Mouse (Mus musculus) heart, postnatal 36 days (tissue): ENCODE measurements around the gene Fopnl. TPM values are rescaled to one million over a fixed set of nuclear protein-coding genes. Genes with fewer than 3 reads are reported as not detected.
A peak's percentile ranks its signal among the peaks of the same experiment; 100 is the strongest.

Experiments
- DNase-seq, 2 experiments: peaks; one replicate each; pipeline ENCODE4 v3.0.0; 2021 to 2022
- intact Hi-C: fragments of 180-260 bp; cut with DNase I; formaldehyde crosslinking; loops from one replicate; pipeline ENCODE4 v1.15.1; 2025
- total RNA-seq, 2 experiments: library from RNA; stranded (reverse); gene quantifications; 2 replicates each; pipeline ENCODE4 v1.2.3; 2021

Gene Fopnl
- total RNA-seq = 10 to 100 TPM; 58.7 to 69.8 TPM

DNA sequence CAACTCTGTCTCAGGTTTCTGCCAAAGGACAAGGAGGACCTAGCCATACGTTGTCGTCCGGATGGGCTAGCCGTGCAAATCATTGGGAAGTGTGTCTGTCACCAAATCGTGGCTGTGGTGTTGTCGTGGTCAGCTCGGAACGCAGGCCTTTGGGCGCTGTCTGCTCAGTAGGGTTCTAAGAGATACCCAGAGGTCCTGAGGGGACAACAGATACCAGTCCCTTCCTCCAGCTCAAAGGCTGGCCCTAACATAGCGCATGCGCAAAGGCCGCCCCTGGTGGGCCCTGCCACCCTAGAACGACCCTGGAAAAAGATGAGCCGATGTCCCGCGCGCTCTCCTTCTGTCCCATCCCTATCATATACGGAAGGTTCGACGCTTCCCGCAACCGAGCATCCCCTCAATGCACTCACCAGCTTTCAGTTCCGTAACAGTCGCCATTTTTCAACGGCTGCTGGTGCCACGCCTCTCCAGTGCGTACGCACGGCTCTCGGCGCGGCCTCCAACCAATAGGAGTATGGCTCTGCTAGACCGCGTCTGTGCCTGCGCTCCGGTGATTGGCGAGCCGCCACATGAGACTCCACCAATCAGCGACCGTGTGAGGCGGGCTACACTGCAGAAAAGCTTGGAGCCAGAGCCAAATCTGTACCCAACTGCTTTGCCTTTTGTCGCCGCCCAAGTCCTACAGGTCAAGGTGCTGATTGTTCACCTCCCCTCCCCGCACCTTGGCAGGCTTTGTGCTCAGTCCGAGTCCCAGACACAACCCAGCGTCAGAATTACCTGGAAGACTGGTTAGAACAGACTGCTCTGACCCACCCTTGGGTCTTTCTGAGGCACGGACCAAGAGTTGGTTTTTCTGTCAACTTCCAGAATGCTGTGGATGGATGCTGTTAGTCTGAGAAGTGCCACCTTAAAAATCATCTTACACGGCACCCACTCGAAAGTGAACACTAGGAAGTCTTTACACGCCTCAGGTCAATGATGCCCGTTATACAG is at the start of gene Fopnl:
Gene Fopnl, minus strand, starts transcription at position 522 of the 993 bp plus-strand sequence.
- intact Hi-C loops = loop anchor here (5.0 to 10.0 kb wide), 3 partner anchors 40 to 412 kb away; partner anchors contain the start of genes Marf1, Mpv17l, Nde1 and Pdxdc1
- DNase-seq = peak; percentile 95 to 96

DNA sequence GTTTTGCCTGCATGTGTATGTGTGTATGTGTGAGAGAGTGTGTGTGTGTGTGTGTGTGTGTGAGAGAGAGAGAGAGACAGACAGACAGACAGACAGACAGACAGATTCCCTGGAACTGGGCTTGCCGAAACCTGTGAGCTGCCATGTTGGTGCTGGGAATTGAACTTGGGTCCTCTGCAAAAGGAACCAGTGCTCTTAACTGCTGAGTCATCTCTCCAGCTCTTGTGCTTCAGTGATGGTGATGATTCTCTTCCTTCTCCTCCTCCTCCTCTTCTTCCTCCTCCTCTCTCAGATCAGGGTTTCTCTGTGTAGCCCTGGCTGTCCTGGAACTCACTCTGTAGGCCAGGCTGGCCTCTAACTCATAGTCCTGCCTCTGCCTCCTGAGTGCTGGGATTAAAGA is 48.8 kb upstream of the Fopnl start:
- intact Hi-C loops = no loop called here
- no peak for DNase-seq

DNA sequence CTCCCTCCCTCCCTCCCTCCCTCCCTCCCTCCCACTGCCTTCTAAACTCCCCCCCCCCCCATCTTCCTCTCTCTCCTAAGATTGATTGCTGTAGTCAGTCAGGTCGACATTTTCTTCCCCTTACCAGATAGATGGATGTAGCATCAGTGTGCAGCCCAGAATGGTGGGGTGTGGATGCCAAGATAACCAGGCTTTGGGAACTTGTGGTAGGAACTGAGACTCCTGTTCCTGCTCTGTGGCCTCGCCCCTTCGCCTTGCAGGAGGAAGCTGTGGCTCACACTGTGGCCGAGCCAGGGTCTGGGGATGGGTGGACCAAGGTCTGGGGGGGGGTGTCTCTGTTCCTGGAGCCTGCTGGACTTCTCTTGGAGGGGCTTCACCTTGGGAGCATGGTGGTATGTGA is 48.3 kb upstream of the Fopnl start:
- no peak for DNase-seq
- intact Hi-C loops = no loop called here

DNA sequence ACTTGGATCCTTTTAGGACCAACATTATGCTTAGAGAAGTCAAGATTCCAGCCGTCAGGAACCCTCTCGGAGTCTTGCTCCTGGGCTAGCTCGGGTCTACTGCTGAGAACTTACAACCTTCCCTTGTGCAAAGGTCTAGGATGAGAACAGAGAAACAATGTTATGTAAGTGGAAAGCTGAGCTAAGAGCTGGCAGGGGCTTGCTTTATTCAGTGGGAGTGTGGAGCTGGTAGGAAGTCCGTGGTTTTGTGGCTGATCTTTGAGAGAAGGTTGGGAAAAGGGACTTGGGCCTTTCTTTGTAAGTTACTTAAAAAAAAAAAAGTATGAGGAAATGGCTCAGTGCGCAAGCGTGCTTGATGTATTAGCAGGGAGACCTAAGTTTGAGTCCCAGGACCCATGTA is 46.9 kb upstream of the Fopnl start:
- intact Hi-C loops = no loop called here

DNA sequence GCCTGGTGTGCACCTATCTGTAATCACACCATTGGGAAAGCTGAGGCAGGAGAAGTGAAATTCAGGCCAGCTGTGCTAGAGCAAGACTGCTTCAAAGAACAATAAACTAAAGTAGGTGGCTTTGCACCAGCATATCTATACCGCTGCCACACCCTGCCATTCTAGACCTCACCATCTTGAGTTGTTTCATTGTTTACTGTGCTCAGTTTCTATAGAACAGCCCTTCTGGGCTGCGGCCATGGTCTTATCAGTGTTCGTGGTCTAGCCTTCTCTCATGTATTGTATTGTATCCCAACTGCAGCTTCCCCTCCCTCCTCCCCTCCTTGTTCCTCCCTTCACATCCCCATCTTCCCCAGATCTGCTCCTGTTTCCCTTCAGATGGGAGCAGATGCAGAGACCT is 46.3 kb upstream of the Fopnl start:
- DNase-seq = no peak
- intact Hi-C loops = no loop called here

More for the DNA sequence above, 46.9 kb upstream of the Fopnl start:
- DNase-seq = no peak

DNA sequence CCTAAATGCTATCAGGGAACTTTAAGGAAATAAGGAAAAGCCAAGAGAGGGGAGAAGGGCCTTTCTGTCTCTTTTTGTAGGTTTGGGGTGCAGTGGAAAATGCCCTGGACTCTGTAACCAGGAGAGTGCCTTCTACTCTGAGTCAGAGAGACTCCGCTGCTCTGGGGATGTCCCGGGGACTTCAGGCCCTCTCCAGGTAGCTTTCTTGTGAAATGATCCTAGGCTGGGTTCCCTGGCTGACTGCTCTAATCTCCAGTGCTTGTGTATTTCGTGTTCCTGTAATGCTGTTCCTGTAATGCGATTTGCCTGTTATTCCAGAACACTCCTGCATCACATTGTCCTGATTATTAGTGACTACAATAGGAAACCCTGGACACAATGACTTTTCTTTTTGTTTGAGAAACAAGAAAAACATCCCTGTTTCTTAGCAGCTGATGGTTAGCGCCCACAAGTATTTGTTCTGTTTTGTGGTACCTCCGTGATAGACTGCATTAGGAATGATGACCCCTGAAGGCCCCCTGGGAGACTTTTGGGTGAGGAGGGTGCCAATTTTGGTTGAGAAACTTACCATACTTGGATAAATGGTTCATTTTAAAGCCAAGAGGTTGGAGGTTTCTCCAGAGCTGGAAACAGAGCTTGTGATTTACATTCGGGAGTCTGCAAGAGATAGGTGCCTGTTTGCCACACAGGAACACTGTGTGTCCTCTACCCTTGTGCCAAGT is 45.1 kb upstream of the Fopnl start:
- no peak for DNase-seq
- intact Hi-C loops = no loop called here

DNA sequence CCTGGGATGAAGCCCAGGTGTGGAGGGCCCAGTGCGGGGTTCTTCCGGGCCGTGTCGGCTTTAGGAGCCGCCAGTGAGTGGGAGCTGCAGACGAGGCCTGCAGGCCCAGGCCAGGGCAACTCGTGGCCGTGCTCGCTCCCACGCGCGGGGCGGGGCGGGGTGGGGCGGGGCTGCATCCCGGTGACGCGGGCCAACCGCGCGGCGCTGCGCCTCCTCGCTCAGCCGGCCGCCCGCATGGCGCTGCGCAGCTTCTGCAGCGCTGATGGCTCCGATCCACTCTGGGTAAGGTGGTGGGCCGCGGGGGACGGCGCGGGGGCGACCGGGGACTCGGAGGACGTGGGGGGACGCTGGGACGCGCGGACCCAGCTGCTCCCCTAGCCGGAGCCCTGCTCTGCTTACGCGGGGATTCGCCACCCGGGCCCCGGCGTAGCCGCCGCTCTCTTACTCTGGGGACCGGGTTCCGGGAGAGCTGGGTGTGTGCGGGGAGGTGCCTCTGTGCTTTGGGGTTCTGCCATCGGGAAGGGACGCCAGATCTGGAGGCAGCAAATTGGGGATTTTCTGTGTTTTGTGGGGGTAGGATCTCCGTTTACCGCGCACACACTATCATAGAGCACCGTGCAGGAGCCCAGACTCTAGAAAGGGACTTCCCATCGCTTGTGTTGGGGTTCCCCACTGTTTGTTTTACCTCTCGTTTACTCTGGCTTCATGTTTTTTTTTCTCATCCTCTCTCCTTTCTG is 44.3 kb upstream of the Fopnl start, which contains the start of gene Abcc1:
Gene Abcc1, plus strand, starts transcription at position 197 of the 737 bp plus-strand sequence.
- intact Hi-C loops = no loop called here
- DNase-seq = peak; percentile 76 to 83

DNA sequence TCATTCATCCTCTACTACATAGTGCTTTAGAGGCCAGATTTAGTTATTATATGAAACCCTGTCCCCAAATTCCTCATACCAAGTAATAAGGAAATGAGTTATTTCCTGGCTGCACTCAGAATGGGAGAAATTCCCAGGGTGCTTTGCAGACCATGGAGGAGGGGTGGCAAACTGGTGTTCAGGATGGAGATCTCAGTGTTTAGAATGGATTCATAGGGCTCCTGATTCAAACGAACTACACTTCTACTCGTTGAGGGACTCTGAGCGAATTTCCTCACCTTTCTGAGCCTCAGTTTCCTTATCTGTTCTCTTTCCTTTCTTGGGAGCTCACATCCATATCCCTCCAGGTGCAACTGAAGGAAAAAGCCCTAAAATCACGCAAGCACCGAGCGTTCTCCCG is 43.7 kb upstream of the Fopnl start:
- DNase-seq = no peak
- intact Hi-C loops = no loop called here

DNA sequence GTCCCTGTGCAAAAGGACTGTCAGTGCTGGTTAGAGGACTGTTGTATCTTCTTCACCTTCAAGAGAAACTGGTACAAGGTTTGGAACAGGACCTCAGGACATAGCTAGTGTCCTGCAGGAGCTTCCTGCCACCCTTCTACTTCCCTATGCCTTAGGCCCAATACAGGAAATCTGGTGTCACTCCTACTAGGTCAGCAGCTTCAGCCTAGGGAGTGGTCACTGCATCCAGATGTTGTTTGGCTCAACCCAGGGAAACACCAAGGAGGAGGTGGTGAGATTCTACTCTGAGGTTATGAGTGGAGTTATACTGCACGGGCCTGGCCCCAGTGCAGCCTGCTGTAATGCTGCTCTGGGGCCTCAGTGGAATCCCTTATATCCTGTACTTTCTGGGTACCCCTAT is 41.3 kb upstream of the Fopnl start:
- no peak for DNase-seq
- intact Hi-C loops = loop anchor here (5.0 kb wide), 1 partner anchor 41 kb away; the partner anchor contains the start of gene Fopnl

DNA sequence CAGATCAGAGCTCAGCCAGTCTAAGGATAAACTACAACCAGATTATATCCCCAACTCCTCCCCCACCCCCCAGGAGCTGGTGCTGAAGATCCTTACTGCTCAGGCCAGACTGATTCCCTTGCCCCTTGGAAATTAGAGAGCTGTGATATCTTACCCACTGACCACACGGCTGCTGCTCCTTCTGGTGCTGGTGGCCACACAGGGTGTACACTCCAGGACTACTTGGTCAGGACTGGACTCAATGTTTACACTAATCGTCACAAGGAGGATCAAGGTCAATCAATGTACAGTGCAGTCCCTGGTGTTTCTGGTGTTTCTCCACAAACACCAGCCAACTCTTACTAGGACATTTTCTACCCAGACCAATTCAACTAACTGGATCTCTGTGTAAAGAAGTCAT is 40.7 kb upstream of the Fopnl start:
- intact Hi-C loops = loop anchor here (5.0 kb wide), 1 partner anchor 41 kb away; the partner anchor contains the start of gene Fopnl
- DNase-seq = no peak

DNA sequence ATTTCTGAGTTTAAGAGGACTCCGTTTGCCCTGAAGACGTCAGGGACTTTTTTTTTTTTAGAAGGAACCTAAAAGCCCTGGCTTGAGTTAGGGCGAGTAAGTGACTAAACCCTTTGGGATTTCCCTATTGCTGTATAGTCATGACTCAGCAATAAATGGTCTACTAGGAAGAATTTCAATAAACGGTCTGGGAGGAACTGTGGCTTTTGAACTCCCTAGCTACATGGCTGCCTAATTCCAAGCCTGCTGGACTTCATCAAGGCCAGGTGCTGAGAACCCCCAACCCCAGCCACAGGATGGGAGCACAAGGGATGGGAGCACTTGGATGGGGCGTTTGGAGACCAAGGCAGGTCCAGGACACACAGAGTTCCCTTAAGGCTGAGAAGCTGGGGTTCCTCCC is 35.5 kb upstream of the Fopnl start:
- intact Hi-C loops = no loop called here
- DNase-seq = no peak

DNA sequence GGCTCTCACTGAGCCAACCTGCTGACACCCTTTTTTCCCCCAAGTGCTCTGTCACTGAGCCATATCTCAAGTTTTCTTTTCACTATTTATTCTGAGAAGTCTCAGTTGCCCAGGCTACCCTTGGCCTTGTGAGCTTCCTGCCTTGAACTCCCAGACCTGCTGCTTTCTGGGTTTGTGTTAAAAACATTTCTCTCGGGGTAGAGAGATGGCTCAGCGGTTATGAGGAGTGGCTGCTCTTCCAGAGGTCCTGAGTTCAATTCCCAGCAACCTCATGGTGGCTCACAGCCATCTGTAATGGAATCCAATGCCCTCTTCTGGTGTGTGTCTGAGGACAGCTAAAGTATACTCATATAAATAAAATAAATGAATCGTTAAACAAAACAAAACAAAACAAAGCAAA is 35.0 kb upstream of the Fopnl start:
- intact Hi-C loops = no loop called here
- no peak for DNase-seq

DNA sequence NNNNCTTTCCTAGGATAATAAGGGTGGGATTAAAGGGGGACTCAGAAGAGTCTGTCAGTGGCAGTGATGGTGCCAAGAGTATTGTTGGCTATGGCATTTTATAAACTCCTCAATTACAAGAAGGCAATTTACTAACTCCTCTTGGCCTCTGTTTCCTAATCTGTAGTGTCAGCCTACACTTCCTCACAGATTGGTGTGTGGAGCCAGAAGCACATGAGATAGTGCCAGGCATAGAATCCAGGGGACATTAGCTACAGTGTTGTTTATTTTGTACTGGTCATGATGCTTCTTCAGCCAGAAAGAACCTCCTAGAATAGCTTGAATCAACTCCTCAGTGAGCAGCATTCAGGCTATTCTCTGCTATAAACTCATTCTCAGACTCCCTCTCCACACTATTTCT is 34.4 kb upstream of the Fopnl start:
- DNase-seq = no peak
- intact Hi-C loops = no loop called here

DNA sequence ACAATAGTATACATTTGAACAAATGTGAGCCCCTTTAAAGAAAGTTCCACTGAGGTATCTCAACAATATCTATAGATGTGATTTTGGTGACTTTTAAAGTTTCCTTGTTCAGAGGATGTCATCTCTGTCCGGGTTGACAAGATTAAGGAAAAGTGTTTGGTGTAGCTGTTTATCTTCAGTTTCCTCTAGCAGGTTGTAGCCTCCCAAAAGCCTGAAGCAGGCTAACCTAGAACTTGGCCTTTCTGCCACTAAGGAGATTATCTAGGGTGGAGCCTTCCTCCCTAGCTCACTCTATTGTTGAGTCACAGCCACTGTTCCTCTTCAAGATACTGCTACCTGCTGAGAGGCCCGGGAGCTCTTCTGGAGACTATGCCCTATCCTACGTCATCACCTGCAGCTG is 27.8 kb upstream of the Fopnl start:
- intact Hi-C loops = no loop called here
- no peak for DNase-seq

DNA sequence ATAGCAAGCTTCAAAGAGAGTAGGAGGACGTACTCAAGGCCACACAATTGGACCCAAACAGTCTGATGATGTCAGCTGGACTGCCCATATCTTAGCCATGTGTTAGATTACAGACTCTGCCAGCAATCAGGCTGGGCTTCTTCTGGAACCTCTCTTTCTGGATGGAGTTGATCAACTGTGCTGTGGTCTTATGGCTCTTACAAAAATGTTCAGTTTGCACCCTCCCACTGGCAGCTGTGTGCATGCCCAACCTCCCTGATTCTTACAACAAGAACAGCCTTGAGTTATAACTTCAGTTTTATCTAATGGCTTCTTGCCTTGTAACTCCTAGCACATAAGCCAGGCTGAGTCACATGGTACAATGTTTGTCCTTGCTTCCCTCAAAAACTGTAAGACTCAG is 11.0 kb upstream of the Fopnl start:
- intact Hi-C loops = no loop called here
- DNase-seq = no peak

DNA sequence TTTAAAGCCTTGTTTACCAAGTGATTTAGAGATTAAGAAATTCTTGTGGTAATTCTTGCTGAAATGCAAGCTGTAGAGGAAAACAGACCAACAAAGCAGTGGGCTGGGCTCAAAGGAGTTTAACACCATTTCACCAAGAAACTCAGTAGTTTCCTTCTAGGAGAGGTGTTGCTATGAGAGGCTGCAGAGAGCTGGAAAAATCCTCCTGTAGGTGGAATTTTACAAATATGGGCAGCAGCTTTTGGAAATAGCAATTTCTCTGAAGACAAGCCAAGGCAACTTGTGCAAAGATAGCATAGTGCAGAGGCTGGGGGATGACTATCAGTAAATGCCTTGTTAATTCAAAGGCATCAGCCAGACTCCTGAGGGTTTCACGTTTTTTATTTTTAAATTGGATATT is 3.3 kb upstream of the Fopnl start:
- DNase-seq = no peak

DNA sequence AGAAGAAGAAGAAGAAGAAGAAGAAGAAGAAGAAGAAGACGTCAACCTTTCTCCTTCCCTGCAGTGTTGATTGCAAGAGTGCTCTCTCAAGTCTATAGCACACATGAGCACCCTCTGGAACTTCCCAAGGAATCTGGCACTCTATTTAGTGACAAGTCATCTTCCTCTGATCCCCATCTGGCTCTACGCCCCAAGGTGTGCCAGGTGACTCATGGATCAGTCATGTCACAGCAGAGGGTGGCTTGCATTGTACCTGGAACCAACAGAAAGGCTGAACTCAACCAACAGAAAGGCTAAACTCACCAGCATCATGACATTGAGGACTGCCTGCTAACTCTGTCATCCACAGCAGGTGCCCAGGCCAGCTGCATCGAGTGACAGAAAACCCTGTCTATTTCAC is 2.5 kb upstream of the Fopnl start:
- intact Hi-C loops = loop anchor here (5.0 to 10.0 kb wide), 3 partner anchors 38 to 415 kb away; partner anchors contain the start of genes Marf1, Mpv17l, Nde1 and Pdxdc1
- DNase-seq = no peak

More for the DNA sequence above, 3.3 kb upstream of the Fopnl start:
- intact Hi-C loops = no loop called here

DNA sequence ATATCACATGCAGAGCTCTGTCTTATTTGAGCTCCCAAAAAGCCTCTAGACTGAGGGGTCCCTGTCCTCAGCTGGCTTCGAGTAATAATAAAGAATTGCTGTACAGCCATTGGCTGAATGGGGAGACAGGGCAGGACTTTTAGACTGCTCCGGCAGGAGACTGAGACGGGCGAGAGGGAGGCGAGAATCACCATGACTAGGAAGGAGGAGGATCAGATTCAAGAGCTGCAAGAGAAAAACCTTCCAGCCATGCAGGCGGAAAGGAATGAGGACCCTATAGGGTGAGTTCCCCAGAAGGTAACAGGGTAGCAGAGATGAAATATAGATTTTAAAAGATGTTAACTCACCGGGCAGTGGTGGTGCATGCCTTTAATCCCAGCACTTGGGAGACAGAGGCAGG is 4.3 kb downstream of the Fopnl start:
- DNase-seq = no peak
- intact Hi-C loops = loop anchor here (5.0 to 10.0 kb wide), 3 partner anchors 76 to 408 kb away; partner anchors contain the start of genes Mpv17l and Pdxdc1

DNA sequence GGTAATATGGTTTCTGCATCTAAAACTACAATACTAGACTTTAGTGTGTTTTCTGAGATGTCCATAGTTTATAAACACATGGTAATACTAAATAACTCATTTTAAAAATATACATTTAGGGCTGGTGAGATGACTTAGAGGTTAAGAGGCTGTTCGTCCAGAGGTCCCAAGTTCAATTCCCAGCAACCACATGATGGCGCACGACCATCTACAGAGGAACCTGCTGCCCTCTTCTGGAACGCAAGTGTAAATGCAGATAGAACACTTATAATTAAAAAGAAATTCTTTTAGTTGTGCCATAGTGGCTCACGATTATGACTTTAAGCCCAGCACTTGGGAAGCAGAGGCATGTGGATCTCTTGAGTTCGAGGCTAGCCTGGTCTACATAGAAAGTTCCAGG is 5.8 kb downstream of the Fopnl start:
- intact Hi-C loops = loop anchor here (5.0 to 10.0 kb wide), 3 partner anchors 74 to 407 kb away; partner anchors contain the start of genes Mpv17l and Pdxdc1
- peak in 1 of 2 experiments; percentile 20 for DNase-seq

DNA sequence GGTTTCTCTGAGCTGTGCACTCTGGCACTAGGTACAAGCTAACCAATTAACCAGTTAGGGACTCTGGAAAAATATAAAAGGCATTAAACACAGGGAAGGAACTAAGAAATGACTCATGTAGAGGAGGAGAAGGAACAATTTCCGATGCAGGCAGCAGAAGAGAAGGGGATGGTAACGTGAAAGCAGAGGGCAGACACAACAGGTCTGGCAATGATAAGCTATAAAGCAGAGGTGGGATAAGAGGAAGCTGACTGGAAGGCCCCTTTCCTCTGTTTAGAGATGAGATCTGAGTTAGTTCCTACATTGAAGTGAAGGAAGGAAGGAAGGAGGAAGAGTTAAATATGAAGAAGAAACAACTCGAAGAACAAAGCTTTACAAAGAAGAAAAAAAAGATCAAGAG is 7.4 kb downstream of the Fopnl start:
- intact Hi-C loops = loop anchor here (5.0 to 10.0 kb wide), 3 partner anchors 73 to 405 kb away; partner anchors contain the start of genes Mpv17l and Pdxdc1
- DNase-seq = no peak
